ENCODE assay signal across 9 mouse cellular contexts in the genomic region with DNA sequence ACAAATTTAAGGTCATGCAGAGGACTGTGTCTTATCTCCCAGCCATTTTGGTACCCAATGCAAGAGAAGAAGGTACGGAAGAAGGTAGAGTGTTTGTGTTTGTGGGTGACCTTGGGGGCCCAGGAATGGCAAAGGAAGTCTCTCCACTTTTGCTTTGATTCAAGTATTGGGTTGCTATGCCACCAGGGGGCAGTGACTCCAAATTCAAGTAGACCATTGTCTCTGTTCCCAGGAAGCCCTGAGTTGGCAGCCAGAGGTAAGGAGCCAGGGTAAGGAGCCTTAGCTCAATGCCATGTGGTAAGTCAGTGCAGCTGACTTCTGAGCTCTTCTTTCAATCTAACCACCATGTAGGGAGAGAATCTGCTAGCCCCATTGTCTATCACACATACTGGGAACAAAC. TPM values are rescaled to one million over a fixed set of nuclear protein-coding genes. Genes with fewer than 3 reads are reported as not detected.
DNase-seq lines count a peak whose midpoint lies in the region; ATAC-seq lines count a peak whose summit lies in the region.
"Had no signal": no experiment of that assay in that cellular context is flagged by ENCODE, and none has a peak within 500 bp of the region (broad histone marks: within the 10 kb centered on the region; RNA-seq: fewer than 3 reads in every experiment).

No protein-coding gene starts in this region.

- no peak overlapping the region for H3K27ac ChIP-seq in hindbrain, embryonic 11.5 days (ENCODE audit: low read depth, low read length)
- H3K27ac ChIP-seq in hindbrain, embryonic 16.5 days (ENCODE audit: low read depth, low read length): no peak overlapping the region
- H3K27ac ChIP-seq: embryonic facial prominence, embryonic 15.5 days had no signal

- ATAC-seq in hindbrain, embryonic 11.5 days (ENCODE audit: low FRiP score): no peak
- no peak for ATAC-seq in hindbrain, embryonic 16.5 days
- ATAC-seq in activated CD4-positive, CD25-positive, alpha-beta regulatory T cell, adult 4 months: no peak

- no peaks in the 10 kb centered on the region for H3K9me3 ChIP-seq in hindbrain, embryonic 11.5 days (ENCODE audit: control insufficient read depth, low read length)
- no peaks in the 10 kb centered on the region for H3K9me3 ChIP-seq in hindbrain, embryonic 16.5 days (ENCODE audit: control insufficient read depth, low read length)
- H3K9me3 ChIP-seq: embryonic facial prominence, embryonic 15.5 days had no signal

- 92% methylated on average over 1 of the region's 1 CpGs for WGBS in hindbrain, embryonic 11.5 days
- 86% methylated on average over 1 of the region's 1 CpGs for WGBS in hindbrain, embryonic 16.5 days

- no peaks in the 10 kb centered on the region for H3K27me3 ChIP-seq in hindbrain, embryonic 11.5 days (ENCODE audit: control insufficient read depth, insufficient read depth, low read length)
- no peaks in the 10 kb centered on the region for H3K27me3 ChIP-seq in hindbrain, embryonic 16.5 days (replicated peaks; ENCODE audit: control insufficient read depth, insufficient read depth, low read length)
- H3K27me3 ChIP-seq: embryonic facial prominence, embryonic 15.5 days had no signal

- no peaks in the 10 kb centered on the region for H3K4me1 ChIP-seq in hindbrain, embryonic 11.5 days (replicated peaks; ENCODE audit: control insufficient read depth, insufficient read depth, low read length)
- no peaks in the 10 kb centered on the region for H3K4me1 ChIP-seq in hindbrain, embryonic 16.5 days (ENCODE audit: control insufficient read depth, insufficient read depth, low read depth, low read length)
- H3K4me1 ChIP-seq: embryonic facial prominence, embryonic 15.5 days had no signal

- H3K4me3 ChIP-seq in hindbrain, embryonic 11.5 days (ENCODE audit: low read depth, low read length): no peak overlapping the region
- H3K4me3 ChIP-seq in hindbrain, embryonic 16.5 days (ENCODE audit: low read length): no peak overlapping the region
- H3K4me3 ChIP-seq: embryonic facial prominence, embryonic 15.5 days had no signal

- DNase-seq in hindbrain, embryonic 11.5 days (ENCODE audit: low spot score): peak; percentile 8
- DNase-seq in right cerebral cortex, adult 2 months (ENCODE audit: low spot score in 2 of 2): peak; percentile 22 to 35
- DNase-seq in right cerebral cortex, postnatal 25 days: no peak
- peak; percentile 4 for DNase-seq in embryo, embryonic 11 days
- no peak for DNase-seq in urinary bladder, postnatal 10 days (ENCODE audit: low spot score)

- H3K9ac ChIP-seq in hindbrain, embryonic 11.5 days (ENCODE audit: low read depth, low read length): no peak overlapping the region
- no peak overlapping the region for H3K9ac ChIP-seq in hindbrain, embryonic 16.5 days (ENCODE audit: low read depth, low read length)
- H3K9ac ChIP-seq: embryonic facial prominence, embryonic 15.5 days had no signal

- H3K36me3 ChIP-seq in hindbrain, embryonic 11.5 days (ENCODE audit: control insufficient read depth, insufficient read depth, low read length): no peaks in the 10 kb centered on the region
- no peaks in the 10 kb centered on the region for H3K36me3 ChIP-seq in hindbrain, embryonic 16.5 days (ENCODE audit: control insufficient read depth, insufficient read depth, low read length)
- H3K36me3 ChIP-seq: embryonic facial prominence, embryonic 15.5 days had no signal

- no peak overlapping the region for H3K4me2 ChIP-seq in hindbrain, embryonic 11.5 days (replicated peaks; ENCODE audit: low read depth, low read length)
- no peak overlapping the region for H3K4me2 ChIP-seq in hindbrain, embryonic 16.5 days (ENCODE audit: low read length)
- H3K4me2 ChIP-seq: embryonic facial prominence, embryonic 15.5 days; heart, embryonic 11.5 days had no signal

RNA-seq across cellular contexts. Expression of a gene that starts 7.9 kb away (rescaled TPM):
- not detected in 2 replicates for polyA plus RNA-seq in hindbrain, embryonic 11.5 days (2014; fragmentation: Nextera tagmentation; extraction: Ambion mirVana)
- 0.19 TPM in 2 replicates for polyA plus RNA-seq in hindbrain, embryonic 16.5 days (2015; fragmentation: Nextera tagmentation; extraction: Ambion mirVana)
- not detected for polyA plus RNA-seq in activated CD4-positive, CD25-positive, alpha-beta regulatory T cell, adult 4 months (2017; shearing (Covaris generic))

RNA-seq across cellular contexts. Expression of a gene that starts 11.0 kb away (rescaled TPM):
- 0.26 TPM in 1 of 2 replicates, not detected in the other for polyA plus RNA-seq in hindbrain, embryonic 11.5 days (2014; fragmentation: Nextera tagmentation; extraction: Ambion mirVana)
- 0.19 TPM in 1 of 2 replicates, not detected in the other for polyA plus RNA-seq in hindbrain, embryonic 16.5 days (2015; fragmentation: Nextera tagmentation; extraction: Ambion mirVana)
- polyA plus RNA-seq in activated CD4-positive, CD25-positive, alpha-beta regulatory T cell, adult 4 months (2017; shearing (Covaris generic)): not detected
- polyA plus RNA-seq: embryonic facial prominence, embryonic 15.5 days; heart, embryonic 11.5 days had no signal

RNA-seq across cellular contexts. Expression of a gene that starts 21.4 kb away (rescaled TPM):
- polyA plus RNA-seq in hindbrain, embryonic 11.5 days (2014; fragmentation: Nextera tagmentation; extraction: Ambion mirVana): 7.8 and 8.1 TPM in 2 replicates
- polyA plus RNA-seq in hindbrain, embryonic 16.5 days (2015; fragmentation: Nextera tagmentation; extraction: Ambion mirVana): 13.0 and 14.3 TPM in 2 replicates
- not detected for polyA plus RNA-seq in activated CD4-positive, CD25-positive, alpha-beta regulatory T cell, adult 4 months (2017; shearing (Covaris generic))

Comparison
In these comparisons a context has a peak if more than half of its experiments do, and no peak if none do; other contexts are left out.
1. DNase-seq: peak in hindbrain, embryonic 11.5 days (single experiment), right cerebral cortex, adult 2 months (2 of 2) and embryo, embryonic 11 days (single experiment); none in right cerebral cortex, postnatal 25 days (single experiment) and urinary bladder, postnatal 10 days (single experiment).